Mouse (Mus musculus): ENCODE data around the gene Actl11. TPM values are rescaled to one million over a fixed set of nuclear protein-coding genes. Genes with fewer than 3 reads are reported as not detected.
A peak's percentile ranks its signal among the peaks of the same experiment; 100 is the strongest.

The Actl11 gene
- not detected in 2 replicates for polyA plus RNA-seq (2015; fragmentation: Nextera tagmentation; extraction: Ambion mirVana)

GRCm38 (mm10) chr9:107928169-107928568 lies at the start of gene Actl11:
Gene Actl11 (plus strand): TSS chr9:107928469.
- H3K4me3 ChIP-seq (replicated peaks): no peak within 1 kb of the TSS
- H3K36me3 ChIP-seq: no peaks in the 10 kb centered on the region
- WGBS: 79% methylated on average over 3 of the region's 3 CpGs
- H3K9ac ChIP-seq: no peak within 1 kb of the TSS
- no peaks in the 10 kb centered on the region for H3K27me3 ChIP-seq (replicated peaks)
- ATAC-seq: no peak
- no peak within 1 kb of the TSS for H3K4me2 ChIP-seq (replicated peaks)
- H3K4me1 ChIP-seq (replicated peaks): peaks cover 17% of the 10 kb centered on the region
- H3K27ac ChIP-seq: no peak within 1 kb of the TSS
- no peaks in the 10 kb centered on the region for H3K9me3 ChIP-seq

- Histone ChIP-seq H3K4me3 (replicated peaks) (no peak overlapping the region), H3K27ac (no peak overlapping the region), H3K9ac (no peak overlapping the region), H3K36me3 (no peaks in the 10 kb centered on the region), H3K9me3 (no peaks in the 10 kb centered on the region), H3K27me3 (replicated peaks) (no peaks in the 10 kb centered on the region), H3K4me1 (replicated peaks) (no peaks in the 10 kb centered on the region), H3K4me2 (replicated peaks) (no peak overlapping the region)
- 68% methylated on average over 4 of the region's 4 CpGs for WGBS
- ATAC-seq: no peak
These were observed 47.9 kb upstream of the Actl11 start for GRCm38 (mm10) chr9:107880411-107880810.

GRCm38 (mm10) chr9:107887804-107888266 lies 40.4 kb upstream of the Actl11 start, which contains the start of gene Mon1a:
Gene Mon1a (plus strand): TSS chr9:107888151.
- peak; percentile 96 for ATAC-seq
- H3K4me3 ChIP-seq (replicated peaks): peak within 1 kb of the TSS; percentile 77
- WGBS: under 1% methylated on average over 28 of the region's 28 CpGs
- H3K36me3 ChIP-seq: no peaks in the 10 kb centered on the region
- H3K4me2 ChIP-seq (replicated peaks): peak within 1 kb of the TSS; percentile 83
- peak within 1 kb of the TSS; percentile 86 for H3K27ac ChIP-seq
- H3K27me3 ChIP-seq (replicated peaks): no peaks in the 10 kb centered on the region
- no peaks in the 10 kb centered on the region for H3K9me3 ChIP-seq
- peaks cover 14% of the 10 kb centered on the region for H3K4me1 ChIP-seq (replicated peaks)
- H3K9ac ChIP-seq: peak within 1 kb of the TSS; percentile 72

- no peaks in the 10 kb centered on the region for H3K27me3 ChIP-seq (replicated peaks)
- peak overlapping the region; percentile 77 for H3K4me3 ChIP-seq (replicated peaks)
- peak overlapping the region; percentile 72 for H3K9ac ChIP-seq
- peak overlapping the region; percentile 70 for H3K27ac ChIP-seq
- peak overlapping the region; percentile 83 for H3K4me2 ChIP-seq (replicated peaks)
- ATAC-seq: peak; percentile 52
- peaks cover 14% of the 10 kb centered on the region for H3K4me1 ChIP-seq (replicated peaks)
- no peaks in the 10 kb centered on the region for H3K9me3 ChIP-seq
- 0% methylated on average over 18 of the region's 18 CpGs for WGBS
- H3K36me3 ChIP-seq: no peaks in the 10 kb centered on the region
These were observed 39.9 kb upstream of the Actl11 start for GRCm38 (mm10) chr9:107888267-107888850.

GRCm38 (mm10) chr9:107890260-107890659 lies 38.0 kb upstream of the Actl11 start:
- no peaks in the 10 kb centered on the region for H3K36me3 ChIP-seq
- peak; percentile 72 for ATAC-seq
- peak overlapping the region; percentile 33 for H3K4me2 ChIP-seq (replicated peaks)
- no peaks in the 10 kb centered on the region for H3K9me3 ChIP-seq
- no peak overlapping the region for H3K9ac ChIP-seq
- H3K4me1 ChIP-seq (replicated peaks): peaks cover 14% of the 10 kb centered on the region
- no peaks in the 10 kb centered on the region for H3K27me3 ChIP-seq (replicated peaks)
- H3K4me3 ChIP-seq (replicated peaks): no peak overlapping the region
- H3K27ac ChIP-seq: peak overlapping the region; percentile 86
- WGBS: 63% methylated on average over 6 of the region's 6 CpGs

- Histone ChIP-seq H3K9me3 (no peaks in the 10 kb centered on the region), H3K36me3 (no peaks in the 10 kb centered on the region), H3K4me2 (replicated peaks) (no peak overlapping the region; the same call in 1 of the 2 replicates), H3K4me3 (replicated peaks) (no peak overlapping the region), H3K9ac (no peak overlapping the region), H3K4me1 (replicated peaks) (peaks cover 14% of the 10 kb centered on the region), H3K27me3 (replicated peaks) (no peaks in the 10 kb centered on the region), H3K27ac (peak overlapping the region; percentile 86; the same call in 1 of the 2 replicates)
- ATAC-seq: no peak
- 92% methylated on average over 1 of the region's 1 CpGs for WGBS
These were observed 37.2 kb upstream of the Actl11 start for GRCm38 (mm10) chr9:107891023-107891422.

GRCm38 (mm10) chr9:107898563-107898962 lies 29.7 kb upstream of the Actl11 start:
- no peak overlapping the region for H3K27ac ChIP-seq
- no peak overlapping the region for H3K4me2 ChIP-seq (replicated peaks)
- H3K4me1 ChIP-seq (replicated peaks): 0 out of 2 replicates have a peak, but pooled peaks cover 5% of the 10 kb centered on the region
- H3K36me3 ChIP-seq: peaks cover 10% of the 10 kb centered on the region
- H3K4me3 ChIP-seq (replicated peaks): no peak overlapping the region
- H3K27me3 ChIP-seq (replicated peaks): peaks cover 9% of the 10 kb centered on the region; the same call in 1 of the 2 replicates
- no peak for ATAC-seq
- 90% methylated on average over 10 of the region's 10 CpGs for WGBS
- H3K9me3 ChIP-seq: no peaks in the 10 kb centered on the region
- H3K9ac ChIP-seq: no peak overlapping the region

GRCm38 (mm10) chr9:107899855-107900254 lies 28.4 kb upstream of the Actl11 start:
- 74% methylated on average over 12 of the region's 12 CpGs for WGBS
- H3K9me3 ChIP-seq: no peaks in the 10 kb centered on the region
- no peak for ATAC-seq
- no peak overlapping the region for H3K27ac ChIP-seq
- no peak overlapping the region for H3K4me2 ChIP-seq (replicated peaks)
- H3K27me3 ChIP-seq (replicated peaks): peaks cover 9% of the 10 kb centered on the region; the same call in 1 of the 2 replicates
- no peak overlapping the region for H3K4me3 ChIP-seq (replicated peaks)
- peaks cover 6% of the 10 kb centered on the region; the same call in 1 of the 2 replicates for H3K4me1 ChIP-seq (replicated peaks)
- peaks cover 10% of the 10 kb centered on the region for H3K36me3 ChIP-seq
- no peak overlapping the region for H3K9ac ChIP-seq

- peak overlapping the region; percentile 67 for H3K4me2 ChIP-seq (replicated peaks)
- peak; percentile 79 for ATAC-seq
- WGBS: 13% methylated on average over 44 of the region's 44 CpGs
- H3K27ac ChIP-seq: no peak overlapping the region
- H3K27me3 ChIP-seq (replicated peaks): peaks cover 9% of the 10 kb centered on the region; the same call in 1 of the 2 replicates
- H3K36me3 ChIP-seq: peaks cover 10% of the 10 kb centered on the region
- no peaks in the 10 kb centered on the region for H3K9me3 ChIP-seq
- peak overlapping the region; percentile 32 for H3K4me3 ChIP-seq (replicated peaks)
- H3K4me1 ChIP-seq (replicated peaks): peaks cover 18% of the 10 kb centered on the region
- peak overlapping the region; percentile 44 for H3K9ac ChIP-seq
These were observed 27.2 kb upstream of the Actl11 start for GRCm38 (mm10) chr9:107900840-107901626.

GRCm38 (mm10) chr9:107901627-107901914 lies 26.7 kb upstream of the Actl11 start:
- H3K4me2 ChIP-seq (replicated peaks): peak overlapping the region; percentile 67
- peak overlapping the region; percentile 44; the same call in 1 of the 2 replicates for H3K9ac ChIP-seq
- H3K4me3 ChIP-seq (replicated peaks): peak overlapping the region; percentile 32; the same call in 1 of the 2 replicates
- H3K27ac ChIP-seq: no peak overlapping the region
- peaks cover 10% of the 10 kb centered on the region for H3K36me3 ChIP-seq
- H3K9me3 ChIP-seq: no peaks in the 10 kb centered on the region
- 26% methylated on average over 17 of the region's 17 CpGs for WGBS
- peaks cover 9% of the 10 kb centered on the region; the same call in 1 of the 2 replicates for H3K27me3 ChIP-seq (replicated peaks)
- ATAC-seq: no peak
- peaks cover 23% of the 10 kb centered on the region for H3K4me1 ChIP-seq (replicated peaks)

- Histone ChIP-seq H3K9me3 (no peaks in the 10 kb centered on the region), H3K9ac (no peak overlapping the region), H3K4me1 (replicated peaks) (peaks cover 45% of the 10 kb centered on the region), H3K36me3 (peaks cover 10% of the 10 kb centered on the region), H3K27me3 (replicated peaks) (peaks cover 9% of the 10 kb centered on the region; the same call in 1 of the 2 replicates), H3K4me3 (replicated peaks) (no peak overlapping the region), H3K4me2 (replicated peaks) (no peak overlapping the region), H3K27ac (no peak overlapping the region)
- ATAC-seq: peak; percentile 4; the same call in 1 of the 2 replicates
- 3% methylated on average over 4 of the region's 4 CpGs for WGBS
These were observed 23.5 kb upstream of the Actl11 start for GRCm38 (mm10) chr9:107904726-107905125.

- H3K27ac ChIP-seq: peak within 1 kb of the TSS; percentile 83
- peaks cover 4% of the 10 kb centered on the region for H3K36me3 ChIP-seq
- peak within 1 kb of the TSS; percentile 53 for H3K4me3 ChIP-seq (replicated peaks)
- peak within 1 kb of the TSS; percentile 57 for H3K9ac ChIP-seq
- ATAC-seq: peak; percentile 82
- H3K9me3 ChIP-seq: no peaks in the 10 kb centered on the region
- H3K4me1 ChIP-seq (replicated peaks): peaks cover 40% of the 10 kb centered on the region
- 19% methylated on average over 19 of the region's 19 CpGs for WGBS
- H3K27me3 ChIP-seq (replicated peaks): no peaks in the 10 kb centered on the region
- H3K4me2 ChIP-seq (replicated peaks): peak within 1 kb of the TSS; percentile 81
These were observed 21.9 kb upstream of the Actl11 start, which contains the start of gene Mst1r for GRCm38 (mm10) chr9:107906252-107906966. Gene Mst1r (plus strand): TSS chr9:107906873.

Data from intestine, embryonic 15.5 days (tissue).